Mouse (Mus musculus) cerebellum, postnatal 14 days (tissue): ENCODE measurements around the gene Nrxn1.
"Not testable (repeated sequence)": the region's sequence is repeated elsewhere in the genome, so short reads cannot be mapped to it uniquely, and the experiment has no call there.

Experiments used
- DNase-seq, 2 experiments: peaks; one replicate each; pipeline ENCODE4 v3.0.0; 2021; ENCODE audit warnings: mixed read lengths in 2 of 2

Gene Nrxn1

GRCm38 (mm10) chr17:90238964-90239363 is 853.9 kb downstream of the Nrxn1 start:
- DNase-seq: no peak

- DNase-seq: no peak
Measured at GRCm38 (mm10) chr17:90238517-90238916, 854.4 kb downstream of the Nrxn1 start.

GRCm38 (mm10) chr17:90235674-90236073 is 857.2 kb downstream of the Nrxn1 start:
- DNase-seq: not testable (repeated sequence)

GRCm38 (mm10) chr17:90234806-90235205 is 858.1 kb downstream of the Nrxn1 start:
- DNase-seq: no peak

- no peak for DNase-seq
Measured at GRCm38 (mm10) chr17:90208547-90208946, 884.3 kb downstream of the Nrxn1 start.

GRCm38 (mm10) chr17:90207617-90208016 is 885.3 kb downstream of the Nrxn1 start:
- DNase-seq: no peak

- DNase-seq: no peak
Measured at GRCm38 (mm10) chr17:90203993-90204392, 888.9 kb downstream of the Nrxn1 start.

GRCm38 (mm10) chr17:90202785-90203184 is 890.1 kb downstream of the Nrxn1 start:
- no peak for DNase-seq

- peak; percentile 18 to 39 for DNase-seq
Measured at GRCm38 (mm10) chr17:90196772-90197171, 896.1 kb downstream of the Nrxn1 start.

GRCm38 (mm10) chr17:90141602-90142001 is 951.3 kb downstream of the Nrxn1 start:
- peak; percentile 54 to 67 for DNase-seq

- DNase-seq: peak; percentile 50 to 64
Measured at GRCm38 (mm10) chr17:90130836-90131235, 962.0 kb downstream of the Nrxn1 start.

GRCm38 (mm10) chr17:90129183-90129582 is 963.7 kb downstream of the Nrxn1 start:
- DNase-seq: no peak

GRCm38 (mm10) chr17:90127561-90127960 is 965.3 kb downstream of the Nrxn1 start:
- DNase-seq: no peak

- no peak for DNase-seq
Measured at GRCm38 (mm10) chr17:90122796-90123481, 969.9 kb downstream of the Nrxn1 start.

- no peak for DNase-seq
Measured at GRCm38 (mm10) chr17:90116241-90116640, 976.6 kb downstream of the Nrxn1 start.

- DNase-seq: no peak
Measured at GRCm38 (mm10) chr17:90094999-90095398, 997.9 kb downstream of the Nrxn1 start.

- DNase-seq: peak; percentile 98
Measured at GRCm38 (mm10) chr17:90088314-90088650, 1004.6 kb downstream of the Nrxn1 start.

- peak; percentile 44 to 51 for DNase-seq
Measured at GRCm38 (mm10) chr17:90087616-90088313, 1005.1 kb downstream of the Nrxn1 start.

GRCm38 (mm10) chr17:90086826-90087225 is 1006.0 kb downstream of the Nrxn1 start:
- peak; percentile 94 to 95 for DNase-seq

- no peak for DNase-seq
Measured at GRCm38 (mm10) chr17:90079003-90079402, 1013.9 kb downstream of the Nrxn1 start.

GRCm38 (mm10) chr17:90078488-90078887 is 1014.4 kb downstream of the Nrxn1 start:
- no peak for DNase-seq

- no peak for DNase-seq
Measured at GRCm38 (mm10) chr17:90062866-90063265, 1030.0 kb downstream of the Nrxn1 start.

- peak; percentile 62 to 70 for DNase-seq
Measured at GRCm38 (mm10) chr17:90060872-90061271, 1032.0 kb downstream of the Nrxn1 start.

GRCm38 (mm10) chr17:90060168-90060567 is 1032.7 kb downstream of the Nrxn1 start:
- no peak for DNase-seq
